Mouse (Mus musculus) CD4-positive, CD25-positive, alpha-beta regulatory T cell (primary cell): ENCODE measurements around the gene Olfr157. TPM values are rescaled to one million over a fixed set of nuclear protein-coding genes. Genes with fewer than 3 reads are reported as not detected.

ENCODE experiments used
- polyA plus RNA-seq: library from polyadenylated mRNA; unstranded; fragments of 100-300 nt; shearing (Covaris generic); gene quantifications from one replicate; pipeline ENCODE4 v1.2.1, GENCODE M21; 2017

The Olfr157 gene
- 0.10 TPM for polyA plus RNA-seq

GRCm38 (mm10) chr4:43840101-43840500 lies at the start of gene Olfr157:
Olfr157 (minus strand) TSS chr4:43840201.

GRCm38 (mm10) chr4:43875160-43875918 lies 35.3 kb upstream of the Olfr157 start, which contains the start of gene Reck:
Reck (plus strand) TSS chr4:43875530.

GRCm38 (mm10) chr4:43851265-43851664 lies 11.3 kb upstream of the Olfr157 start, which contains the start of gene Olfr155:
Olfr155 (plus strand) TSS chr4:43851565.

GRCm38 (mm10) chr4:43823845-43824337 lies 16.1 kb downstream of the Olfr157 start, which contains the start of gene Olfr156:
Olfr156 (minus strand) TSS chr4:43823895.

Other genes starting within 250 kb of the Olfr157 start
- gene Npr2, start 208.3 kb downstream of the Olfr157 start, polyA plus RNA-seq: not detected
- 0.39 TPM for gene Spag8, start 186.6 kb downstream of the Olfr157 start, polyA plus RNA-seq
- gene Hint2, start 183.7 kb downstream of the Olfr157 start, polyA plus RNA-seq: 73.0 TPM
- gene Tmem8b, start 171.2 kb downstream of the Olfr157 start, polyA plus RNA-seq: 2.1 TPM
- 1.2 TPM for gene Fam221b, start 171.1 kb downstream of the Olfr157 start, polyA plus RNA-seq
- gene Olfr70, start 139.4 kb downstream of the Olfr157 start, polyA plus RNA-seq: not detected
- not detected for gene Olfr71, start 129.9 kb downstream of the Olfr157 start, polyA plus RNA-seq
- not detected for gene Hrct1, start 113.0 kb downstream of the Olfr157 start, polyA plus RNA-seq
- 0.11 TPM for gene Spaar, start 110.2 kb downstream of the Olfr157 start, polyA plus RNA-seq
- gene Olfr159, start 69.2 kb downstream of the Olfr157 start, polyA plus RNA-seq: not detected
- gene Olfr156, start 16.3 kb downstream of the Olfr157 start, polyA plus RNA-seq: not detected
- gene Olfr155, start 11.4 kb upstream of the Olfr157 start, polyA plus RNA-seq: not detected
- gene Reck, start 35.3 kb upstream of the Olfr157 start, polyA plus RNA-seq: 6.3 TPM
- 219 TPM for gene Glipr2, start 117.2 kb upstream of the Olfr157 start, polyA plus RNA-seq
- gene Ccin, start 143.3 kb upstream of the Olfr157 start, polyA plus RNA-seq: not detected
- 155 TPM for gene Clta, start 164.3 kb upstream of the Olfr157 start, polyA plus RNA-seq
- gene Gne, start 244.0 kb upstream of the Olfr157 start, polyA plus RNA-seq: 56.0 TPM